Mouse (Mus musculus): ENCODE data around the gene Gnl3. TPM values are rescaled to one million over a fixed set of nuclear protein-coding genes. Genes with fewer than 3 reads are reported as not detected.

Gnl3 gene
- polyA plus RNA-seq, 1 experiment from 2014 or later = 53.3 TPM

GRCm38 (mm10) chr14:31013928-31014327, 5.0 kb downstream of the Gnl3 start:
- Histone ChIP-seq H3K27me3 (ENCODE audit: control insufficient read depth, insufficient read depth, low read length) (no peaks in the 10 kb centered on the region), H3K36me3 (ENCODE audit: control insufficient read depth, insufficient read depth, low read length) (peaks cover 68% of the 10 kb centered on the region), H3K4me2 (ENCODE audit: low read depth, low read length) (no peak overlapping the region), H3K9ac (replicated peaks; ENCODE audit: low read depth, low read length) (no peak overlapping the region), H3K4me3 (ENCODE audit: low read depth, low read length) (no peak overlapping the region), H3K4me1 (ENCODE audit: control insufficient read depth, insufficient read depth, low read length) (peaks cover 8% of the 10 kb centered on the region), H3K27ac (ENCODE audit: low read depth, low read length) (no peak overlapping the region), H3K9me3 (ENCODE audit: control insufficient read depth, low read length) (no peaks in the 10 kb centered on the region)
- ATAC-seq (ENCODE audit: low read depth) = no peak
- 95% methylated on average over 2 of the region's 2 CpGs for WGBS

GRCm38 (mm10) chr14:31011588-31011987, 7.4 kb downstream of the Gnl3 start:
- Histone ChIP-seq H3K4me1 (ENCODE audit: control insufficient read depth, insufficient read depth, low read length) (no peaks in the 10 kb centered on the region), H3K9ac (replicated peaks; ENCODE audit: low read depth, low read length) (no peak overlapping the region), H3K36me3 (ENCODE audit: control insufficient read depth, insufficient read depth, low read length) (peaks cover 74% of the 10 kb centered on the region), H3K4me2 (ENCODE audit: low read depth, low read length) (no peak overlapping the region), H3K9me3 (ENCODE audit: control insufficient read depth, low read length) (no peaks in the 10 kb centered on the region), H3K27me3 (ENCODE audit: control insufficient read depth, insufficient read depth, low read length) (no peaks in the 10 kb centered on the region), H3K4me3 (ENCODE audit: low read depth, low read length) (no peak overlapping the region), H3K27ac (ENCODE audit: low read depth, low read length) (no peak overlapping the region)
- ATAC-seq (ENCODE audit: low read depth) = no peak
- 97% methylated on average over 3 of the region's 3 CpGs for WGBS

- 79% methylated on average over 5 of the region's 5 CpGs for WGBS
- no peaks in the 10 kb centered on the region for H3K9me3 ChIP-seq (ENCODE audit: control insufficient read depth, low read length)
- H3K27ac ChIP-seq (ENCODE audit: low read depth, low read length) = no peak overlapping the region
- no peak for ATAC-seq (ENCODE audit: low read depth)
- no peak overlapping the region for H3K9ac ChIP-seq (replicated peaks; ENCODE audit: low read depth, low read length)
- H3K4me2 ChIP-seq (ENCODE audit: low read depth, low read length) = no peak overlapping the region
- no peaks in the 10 kb centered on the region for H3K27me3 ChIP-seq (ENCODE audit: control insufficient read depth, insufficient read depth, low read length)
- no peak overlapping the region for H3K4me3 ChIP-seq (ENCODE audit: low read depth, low read length)
- H3K4me1 ChIP-seq (ENCODE audit: control insufficient read depth, insufficient read depth, low read length) = peaks cover 6% of the 10 kb centered on the region
- peaks cover 32% of the 10 kb centered on the region for H3K36me3 ChIP-seq (ENCODE audit: control insufficient read depth, insufficient read depth, low read length)
Observed at GRCm38 (mm10) chr14:31006779-31007178, 12.2 kb downstream of the Gnl3 start.

DNA sequence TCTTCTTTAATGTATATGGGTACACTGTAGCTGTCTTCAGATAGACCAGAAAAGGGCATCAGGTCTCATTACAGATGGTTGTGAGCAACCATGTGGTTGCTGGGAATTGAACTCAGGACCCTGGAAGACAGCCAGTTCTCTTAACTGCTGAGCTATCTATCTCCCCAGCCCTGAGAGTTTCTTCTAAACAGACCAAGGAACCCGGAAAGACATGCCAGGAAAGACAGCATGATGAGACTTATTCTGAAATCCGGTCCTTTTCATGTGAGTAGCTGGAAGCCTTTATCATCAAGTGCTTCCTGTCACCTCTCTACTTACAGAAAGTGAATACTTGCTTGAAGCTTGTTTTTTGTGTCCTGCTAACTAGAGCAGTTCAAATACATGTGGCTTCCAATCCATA, 14.4 kb downstream of the Gnl3 start:
- 87% methylated on average over 2 of the region's 2 CpGs for WGBS
- no peaks in the 10 kb centered on the region for H3K27me3 ChIP-seq (ENCODE audit: control insufficient read depth, insufficient read depth, low read length)
- ATAC-seq (ENCODE audit: low read depth) = no peak

DNA sequence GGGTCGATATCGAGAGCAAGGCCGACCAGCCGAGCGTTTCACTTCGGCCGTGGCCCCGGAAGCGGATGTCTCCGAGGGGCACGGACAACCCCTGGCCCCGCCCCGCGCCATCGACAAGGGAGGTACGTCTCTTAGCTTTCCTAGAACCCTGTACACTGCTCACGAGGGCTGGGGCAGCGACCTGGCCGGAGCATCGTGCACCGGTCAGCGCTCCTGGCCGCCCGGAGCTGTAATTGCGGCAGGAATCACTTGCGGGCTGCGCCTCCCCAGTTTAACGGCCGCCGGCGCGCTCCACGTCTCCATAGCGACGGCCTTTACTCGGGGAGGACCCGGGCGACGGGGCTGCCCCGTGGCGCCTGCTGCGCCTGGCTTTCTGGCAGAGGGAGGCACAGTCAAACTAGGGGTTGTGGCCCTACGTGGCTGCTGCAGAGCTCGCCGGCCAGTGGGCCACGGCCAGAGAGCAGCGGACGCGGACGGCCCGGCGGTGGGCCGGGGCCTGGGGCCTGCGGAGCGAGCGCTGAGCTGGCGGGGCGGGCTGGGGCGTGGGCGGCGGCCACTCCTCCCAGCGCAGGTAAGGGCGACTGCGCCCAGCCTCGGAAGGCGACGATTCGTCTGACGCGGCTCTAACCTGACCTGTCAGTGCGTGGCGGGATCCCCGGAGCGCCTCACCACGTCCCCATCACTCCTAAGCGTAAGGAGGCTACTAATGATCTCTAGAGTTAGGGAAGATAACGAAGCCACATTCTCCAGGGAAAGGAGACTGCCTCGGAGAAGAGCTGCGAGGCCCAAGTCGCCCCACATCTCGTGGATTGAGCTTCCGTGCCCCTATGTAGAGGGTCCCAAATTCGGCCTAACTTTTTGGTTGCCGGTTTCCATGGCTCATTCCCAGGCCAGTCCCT, 17.4 kb downstream of the Gnl3 start, which contains the start of the genes Glt8d1 and Spcs1:
Glt8d1 (plus strand) TSS at position 94 of the 899 bp plus-strand sequence.
Spcs1 (minus strand) TSS at position 366 of the 899 bp plus-strand sequence.
- WGBS = under 1% methylated on average over 79 of the region's 84 CpGs
- ATAC-seq (ENCODE audit: low read depth) = peak; percentile 94
- Histone ChIP-seq H3K4me2 (ENCODE audit: low read depth, low read length) (peak within 1 kb of the TSS; percentile 54), H3K9ac (replicated peaks; ENCODE audit: low read depth, low read length) (peak within 1 kb of the TSS; percentile 86), H3K27me3 (ENCODE audit: control insufficient read depth, insufficient read depth, low read length) (no peaks in the 10 kb centered on the region), H3K27ac (ENCODE audit: low read depth, low read length) (peak within 1 kb of the TSS; percentile 89), H3K4me3 (ENCODE audit: low read depth, low read length) (peak within 1 kb of the TSS; percentile 94), H3K36me3 (ENCODE audit: control insufficient read depth, insufficient read depth, low read length) (peaks cover 3% of the 10 kb centered on the region), H3K4me1 (ENCODE audit: control insufficient read depth, insufficient read depth, low read length) (peaks cover 13% of the 10 kb centered on the region), H3K9me3 (ENCODE audit: control insufficient read depth, low read length) (no peaks in the 10 kb centered on the region)

More for the DNA sequence above, 14.4 kb downstream of the Gnl3 start:
- H3K9ac ChIP-seq (replicated peaks; ENCODE audit: low read depth, low read length) = no peak overlapping the region
- no peak overlapping the region for H3K4me2 ChIP-seq (ENCODE audit: low read depth, low read length)
- H3K4me3 ChIP-seq (ENCODE audit: low read depth, low read length) = no peak overlapping the region
- H3K27ac ChIP-seq (ENCODE audit: low read depth, low read length) = no peak overlapping the region
- peaks cover 13% of the 10 kb centered on the region for H3K4me1 ChIP-seq (ENCODE audit: control insufficient read depth, insufficient read depth, low read length)
- no peaks in the 10 kb centered on the region for H3K9me3 ChIP-seq (ENCODE audit: control insufficient read depth, low read length)
- H3K36me3 ChIP-seq (ENCODE audit: control insufficient read depth, insufficient read depth, low read length) = peaks cover 14% of the 10 kb centered on the region

GRCm38 (mm10) chr14:31000816-31001306, 18.1 kb downstream of the Gnl3 start:
- Histone ChIP-seq H3K36me3 (ENCODE audit: control insufficient read depth, insufficient read depth, low read length) (peaks cover 3% of the 10 kb centered on the region), H3K9me3 (ENCODE audit: control insufficient read depth, low read length) (no peaks in the 10 kb centered on the region), H3K4me2 (ENCODE audit: low read depth, low read length) (peak overlapping the region; percentile 54), H3K9ac (replicated peaks; ENCODE audit: low read depth, low read length) (peak overlapping the region; percentile 86), H3K27ac (ENCODE audit: low read depth, low read length) (peak overlapping the region; percentile 89), H3K4me3 (ENCODE audit: low read depth, low read length) (peak overlapping the region; percentile 94), H3K4me1 (ENCODE audit: control insufficient read depth, insufficient read depth, low read length) (peaks cover 13% of the 10 kb centered on the region), H3K27me3 (ENCODE audit: control insufficient read depth, insufficient read depth, low read length) (no peaks in the 10 kb centered on the region)
- ATAC-seq (ENCODE audit: low read depth) = peak; percentile 49
- WGBS = under 1% methylated on average over 21 of the region's 21 CpGs

- H3K27me3 ChIP-seq (ENCODE audit: control insufficient read depth, insufficient read depth, low read length) = no peaks in the 10 kb centered on the region
- H3K9ac ChIP-seq (replicated peaks; ENCODE audit: low read depth, low read length) = peak overlapping the region; percentile 86
- ATAC-seq (ENCODE audit: low read depth) = no peak
- no peak overlapping the region for H3K27ac ChIP-seq (ENCODE audit: low read depth, low read length)
- peak overlapping the region; percentile 94 for H3K4me3 ChIP-seq (ENCODE audit: low read depth, low read length)
- WGBS = 68% methylated on average over 10 of the region's 10 CpGs
- H3K4me2 ChIP-seq (ENCODE audit: low read depth, low read length) = peak overlapping the region; percentile 54
- H3K36me3 ChIP-seq (ENCODE audit: control insufficient read depth, insufficient read depth, low read length) = peaks cover 3% of the 10 kb centered on the region
- H3K9me3 ChIP-seq (ENCODE audit: control insufficient read depth, low read length) = no peaks in the 10 kb centered on the region
- peaks cover 13% of the 10 kb centered on the region for H3K4me1 ChIP-seq (ENCODE audit: control insufficient read depth, insufficient read depth, low read length)
Observed at GRCm38 (mm10) chr14:31000356-31000755, 18.6 kb downstream of the Gnl3 start.

GRCm38 (mm10) chr14:30996417-30996816, 22.5 kb downstream of the Gnl3 start:
- H3K9ac ChIP-seq (replicated peaks; ENCODE audit: low read depth, low read length) = no peak overlapping the region
- H3K36me3 ChIP-seq (ENCODE audit: control insufficient read depth, insufficient read depth, low read length) = peaks cover 3% of the 10 kb centered on the region; the same call in 1 of the 2 replicates
- peaks cover 6% of the 10 kb centered on the region; the same call in 1 of the 2 replicates for H3K4me1 ChIP-seq (ENCODE audit: control insufficient read depth, insufficient read depth, low read length)
- ATAC-seq (ENCODE audit: low read depth) = no peak
- H3K4me3 ChIP-seq (ENCODE audit: low read depth, low read length) = no peak overlapping the region
- no peaks in the 10 kb centered on the region for H3K9me3 ChIP-seq (ENCODE audit: control insufficient read depth, low read length)
- H3K27ac ChIP-seq (ENCODE audit: low read depth, low read length) = no peak overlapping the region
- no peaks in the 10 kb centered on the region for H3K27me3 ChIP-seq (ENCODE audit: control insufficient read depth, insufficient read depth, low read length)
- no peak overlapping the region for H3K4me2 ChIP-seq (ENCODE audit: low read depth, low read length)

DNA sequence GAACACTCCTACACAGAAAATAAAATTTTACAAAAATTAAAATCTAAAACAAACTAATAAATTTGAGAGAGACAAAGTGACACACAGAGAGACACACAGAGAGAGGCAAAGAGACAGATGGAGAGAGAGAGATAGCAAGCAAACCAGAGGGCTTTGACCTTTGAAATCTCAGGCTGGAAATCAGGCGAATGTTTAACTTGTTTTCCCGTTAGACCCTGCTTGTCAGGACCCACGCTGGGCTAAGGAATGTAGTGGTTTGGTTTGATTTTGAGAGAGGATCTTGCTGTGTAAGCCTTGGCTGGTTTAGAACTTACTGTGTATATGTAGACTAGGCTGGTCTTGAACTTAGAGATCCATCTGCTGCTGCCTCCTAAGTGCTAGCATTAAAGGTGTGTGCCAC, 42.7 kb downstream of the Gnl3 start:
- Histone ChIP-seq H3K9me3 (ENCODE audit: control insufficient read depth, low read length) (no peaks in the 10 kb centered on the region), H3K4me1 (ENCODE audit: control insufficient read depth, insufficient read depth, low read length) (no peaks in the 10 kb centered on the region), H3K4me2 (ENCODE audit: low read depth, low read length) (no peak overlapping the region), H3K36me3 (ENCODE audit: control insufficient read depth, insufficient read depth, low read length) (peaks cover 19% of the 10 kb centered on the region; the same call in 1 of the 2 replicates), H3K9ac (replicated peaks; ENCODE audit: low read depth, low read length) (no peak overlapping the region), H3K4me3 (ENCODE audit: low read depth, low read length) (no peak overlapping the region), H3K27me3 (ENCODE audit: control insufficient read depth, insufficient read depth, low read length) (no peaks in the 10 kb centered on the region), H3K27ac (ENCODE audit: low read depth, low read length) (no peak overlapping the region)
- WGBS = 86% methylated on average over 3 of the region's 3 CpGs
- ATAC-seq (ENCODE audit: low read depth) = no peak
